Mouse (Mus musculus) limb, embryonic 10.5 days (tissue): ENCODE results near the gene Camta1. TPM values are rescaled to one million over a fixed set of nuclear protein-coding genes. Genes with fewer than 3 reads are reported as not detected.

Experiments used
- DNase-seq: peaks from one replicate; pipeline ENCODE4 v3.0.0-alpha.2; 2017; ENCODE audit warnings: low spot score
- H3K27ac ChIP-seq: fragments of 300-500 bp; sonication (generic); 2 replicates; pipeline ENCODE4 v1.5.1; 2016; ENCODE audit warnings: mild to moderate bottlenecking
- H3K27me3 ChIP-seq: fragments of 300-500 bp; sonication (generic); 2 replicates; pipeline ENCODE4 v1.6.1; 2016; ENCODE audit warnings: low read depth, mild to moderate bottlenecking; ENCODE audit not compliant: poor library complexity, severe bottlenecking
- H3K36me3 ChIP-seq: fragments of 300-500 bp; sonication (generic); 2 replicates; pipeline ENCODE4 v1.6.1; 2016; ENCODE audit warnings: mild to moderate bottlenecking, moderate library complexity
- H3K4me1 ChIP-seq: fragments of 300-500 bp; sonication (generic); 2 replicates; pipeline ENCODE4 v1.6.1; 2016
- H3K4me3 ChIP-seq: fragments of 300-500 bp; sonication (generic); 2 replicates; pipeline ENCODE4 v1.5.1; 2016; ENCODE audit warnings: mild to moderate bottlenecking, moderate library complexity
- H3K9me3 ChIP-seq: fragments of 300-500 bp; sonication (generic); replicated peaks from 2 replicates; pipeline ENCODE4 v1.6.1; 2016; ENCODE audit warnings: mild to moderate bottlenecking
- WGBS: fragments of 180-500 bp; shearing (Covaris S2); methylation state at CpG from one replicate; pipeline ENCODE4 v1.1.7; 2016; 5-methylcytosine and 5-hydroxymethylcytosine counted together
- polyA plus RNA-seq: library from polyadenylated mRNA; unstranded; fragments of >200 nt; fragmentation: Nextera tagmentation; extraction: Ambion mirVana; gene quantifications from 2 replicates; pipeline ENCODE4 v1.2.1, GENCODE M21; 2016

Camta1 gene
- polyA plus RNA-seq, 1 experiment from 2014 or later: 102 TPM

GRCm38 (mm10) chr4:151165539-151165938, 696.1 kb downstream of the Camta1 start:
- 22% methylated on average over 10 of the region's 10 CpGs for WGBS
- peaks cover 21% of the 10 kb centered on the region; the same call in 1 of the 2 replicates for H3K27me3 ChIP-seq
- H3K9me3 ChIP-seq: no peaks in the 10 kb centered on the region
- no peak overlapping the region for H3K27ac ChIP-seq
- no peaks in the 10 kb centered on the region for H3K36me3 ChIP-seq
- H3K4me3 ChIP-seq: no peak overlapping the region
- no peak for DNase-seq
- peaks cover 10% of the 10 kb centered on the region for H3K4me1 ChIP-seq

- Histone ChIP-seq H3K4me3 (no peak overlapping the region), H3K27ac (no peak overlapping the region), H3K9me3 (no peaks in the 10 kb centered on the region), H3K36me3 (no peaks in the 10 kb centered on the region), H3K4me1 (no peaks in the 10 kb centered on the region), H3K27me3 (peaks cover 21% of the 10 kb centered on the region; the same call in 1 of the 2 replicates)
- WGBS: 72% methylated on average over 1 of the region's 1 CpGs
- no peak for DNase-seq
These were observed 697.4 kb downstream of the Camta1 start for GRCm38 (mm10) chr4:151164309-151164708.

- Histone ChIP-seq H3K4me1 (no peaks in the 10 kb centered on the region), H3K27ac (no peak overlapping the region), H3K27me3 (peaks cover 18% of the 10 kb centered on the region; the same call in 1 of the 2 replicates), H3K9me3 (no peaks in the 10 kb centered on the region), H3K36me3 (no peaks in the 10 kb centered on the region), H3K4me3 (no peak overlapping the region)
- DNase-seq: peak; percentile 54
- 46% methylated on average over 6 of the region's 6 CpGs for WGBS
These were observed 699.8 kb downstream of the Camta1 start for GRCm38 (mm10) chr4:151161869-151162268.

GRCm38 (mm10) chr4:151160932-151161331, 700.7 kb downstream of the Camta1 start:
- WGBS: 74% methylated on average over 4 of the region's 4 CpGs
- no peaks in the 10 kb centered on the region for H3K4me1 ChIP-seq
- H3K27ac ChIP-seq: no peak overlapping the region
- no peaks in the 10 kb centered on the region for H3K9me3 ChIP-seq
- H3K27me3 ChIP-seq: peaks cover 18% of the 10 kb centered on the region; the same call in 1 of the 2 replicates
- DNase-seq: no peak
- H3K36me3 ChIP-seq: no peaks in the 10 kb centered on the region
- no peak overlapping the region for H3K4me3 ChIP-seq

GRCm38 (mm10) chr4:151160476-151160875, 701.2 kb downstream of the Camta1 start:
- H3K27ac ChIP-seq: no peak overlapping the region
- WGBS: 81% methylated on average over 8 of the region's 8 CpGs
- no peak for DNase-seq
- H3K27me3 ChIP-seq: peaks cover 17% of the 10 kb centered on the region; the same call in 1 of the 2 replicates
- H3K36me3 ChIP-seq: no peaks in the 10 kb centered on the region
- no peaks in the 10 kb centered on the region for H3K4me1 ChIP-seq
- H3K9me3 ChIP-seq: no peaks in the 10 kb centered on the region
- H3K4me3 ChIP-seq: no peak overlapping the region

GRCm38 (mm10) chr4:151158250-151158649, 703.4 kb downstream of the Camta1 start:
- 0 out of 2 replicates have a peak, but pooled peaks cover 7% of the 10 kb centered on the region for H3K27me3 ChIP-seq
- no peaks in the 10 kb centered on the region for H3K9me3 ChIP-seq
- 56% methylated on average over 3 of the region's 3 CpGs for WGBS
- H3K36me3 ChIP-seq: no peaks in the 10 kb centered on the region
- no peak for DNase-seq
- no peak overlapping the region for H3K27ac ChIP-seq
- no peak overlapping the region for H3K4me3 ChIP-seq
- no peaks in the 10 kb centered on the region for H3K4me1 ChIP-seq

- 4% methylated on average over 7 of the region's 7 CpGs for WGBS
- Histone ChIP-seq H3K36me3 (no peaks in the 10 kb centered on the region), H3K9me3 (no peaks in the 10 kb centered on the region), H3K27me3 (0 out of 2 replicates have a peak, but pooled peaks cover 7% of the 10 kb centered on the region), H3K4me3 (no peak overlapping the region), H3K4me1 (peaks cover 9% of the 10 kb centered on the region), H3K27ac (no peak overlapping the region)
- DNase-seq: peak; percentile 88
These were observed 704.8 kb downstream of the Camta1 start for GRCm38 (mm10) chr4:151156904-151157303.

GRCm38 (mm10) chr4:151155587-151155986, 706.1 kb downstream of the Camta1 start:
- peaks cover 15% of the 10 kb centered on the region for H3K4me1 ChIP-seq
- H3K27me3 ChIP-seq: 0 out of 2 replicates have a peak, but pooled peaks cover 8% of the 10 kb centered on the region
- H3K36me3 ChIP-seq: no peaks in the 10 kb centered on the region
- no peak for DNase-seq
- H3K4me3 ChIP-seq: no peak overlapping the region
- WGBS: 78% methylated on average over 4 of the region's 4 CpGs
- H3K9me3 ChIP-seq: no peaks in the 10 kb centered on the region
- H3K27ac ChIP-seq: no peak overlapping the region

- H3K4me1 ChIP-seq: peaks cover 15% of the 10 kb centered on the region
- H3K9me3 ChIP-seq: no peaks in the 10 kb centered on the region
- H3K36me3 ChIP-seq: no peaks in the 10 kb centered on the region
- no peak overlapping the region for H3K27ac ChIP-seq
- 75% methylated on average over 4 of the region's 4 CpGs for WGBS
- 0 out of 2 replicates have a peak, but pooled peaks cover 21% of the 10 kb centered on the region for H3K27me3 ChIP-seq
- no peak overlapping the region for H3K4me3 ChIP-seq
- no peak for DNase-seq
These were observed 707.4 kb downstream of the Camta1 start for GRCm38 (mm10) chr4:151154306-151154705.

GRCm38 (mm10) chr4:151152010-151152409, 709.7 kb downstream of the Camta1 start:
- no peak for DNase-seq
- Histone ChIP-seq H3K4me1 (peaks cover 15% of the 10 kb centered on the region), H3K36me3 (no peaks in the 10 kb centered on the region), H3K9me3 (no peaks in the 10 kb centered on the region), H3K4me3 (no peak overlapping the region), H3K27ac (peak overlapping the region; percentile 73), H3K27me3 (peaks cover 39% of the 10 kb centered on the region)
- WGBS: 71% methylated on average over 6 of the region's 6 CpGs

- Histone ChIP-seq H3K4me3 (no peak overlapping the region), H3K36me3 (no peaks in the 10 kb centered on the region), H3K27ac (no peak overlapping the region), H3K27me3 (peaks cover 35% of the 10 kb centered on the region), H3K4me1 (peaks cover 15% of the 10 kb centered on the region), H3K9me3 (no peaks in the 10 kb centered on the region)
- 87% methylated on average over 11 of the region's 11 CpGs for WGBS
- DNase-seq: no peak
These were observed 710.8 kb downstream of the Camta1 start for GRCm38 (mm10) chr4:151150842-151151241.

GRCm38 (mm10) chr4:151150115-151150514, 711.6 kb downstream of the Camta1 start:
- H3K36me3 ChIP-seq: no peaks in the 10 kb centered on the region
- no peaks in the 10 kb centered on the region for H3K9me3 ChIP-seq
- H3K4me1 ChIP-seq: peaks cover 15% of the 10 kb centered on the region
- H3K27ac ChIP-seq: no peak overlapping the region
- H3K27me3 ChIP-seq: peaks cover 33% of the 10 kb centered on the region
- WGBS: 82% methylated on average over 11 of the region's 11 CpGs
- DNase-seq: no peak
- H3K4me3 ChIP-seq: no peak overlapping the region

GRCm38 (mm10) chr4:151147541-151147940, 714.1 kb downstream of the Camta1 start:
- no peak overlapping the region for H3K27ac ChIP-seq
- H3K36me3 ChIP-seq: no peaks in the 10 kb centered on the region
- H3K4me3 ChIP-seq: no peak overlapping the region
- H3K4me1 ChIP-seq: peaks cover 13% of the 10 kb centered on the region
- H3K9me3 ChIP-seq: no peaks in the 10 kb centered on the region; the same call in 1 of the 2 replicates
- peaks cover 33% of the 10 kb centered on the region for H3K27me3 ChIP-seq
- 42% methylated on average over 12 of the region's 12 CpGs for WGBS
- DNase-seq: no peak

GRCm38 (mm10) chr4:151144121-151144520, 717.6 kb downstream of the Camta1 start:
- peaks cover 40% of the 10 kb centered on the region for H3K27me3 ChIP-seq
- no peaks in the 10 kb centered on the region for H3K36me3 ChIP-seq
- no peak overlapping the region; the same call in 1 of the 2 replicates for H3K27ac ChIP-seq
- WGBS: 83% methylated on average over 14 of the region's 14 CpGs
- H3K4me1 ChIP-seq: peaks cover 23% of the 10 kb centered on the region
- DNase-seq: no peak
- H3K4me3 ChIP-seq: no peak overlapping the region
- H3K9me3 ChIP-seq: no peaks in the 10 kb centered on the region; the same call in 1 of the 2 replicates
